Mouse (Mus musculus) mouse trophoblast stem cell (cell line): ENCODE measurements around the gene Mmrn2.
"Not testable (repeated sequence)": the region's sequence is repeated elsewhere in the genome, so short reads cannot be mapped to it uniquely, and the experiment has no call there.

Source experiments
- in situ Hi-C, 2 experiments: fragments of 300-500 bp; cut with MseI, MboI; formaldehyde crosslinking; loops; 2 replicates in 1 of 2; 3 replicates in 1 of 2; pipeline ENCODE4 v1.15.1; 2025

Mmrn2 gene

DNA sequence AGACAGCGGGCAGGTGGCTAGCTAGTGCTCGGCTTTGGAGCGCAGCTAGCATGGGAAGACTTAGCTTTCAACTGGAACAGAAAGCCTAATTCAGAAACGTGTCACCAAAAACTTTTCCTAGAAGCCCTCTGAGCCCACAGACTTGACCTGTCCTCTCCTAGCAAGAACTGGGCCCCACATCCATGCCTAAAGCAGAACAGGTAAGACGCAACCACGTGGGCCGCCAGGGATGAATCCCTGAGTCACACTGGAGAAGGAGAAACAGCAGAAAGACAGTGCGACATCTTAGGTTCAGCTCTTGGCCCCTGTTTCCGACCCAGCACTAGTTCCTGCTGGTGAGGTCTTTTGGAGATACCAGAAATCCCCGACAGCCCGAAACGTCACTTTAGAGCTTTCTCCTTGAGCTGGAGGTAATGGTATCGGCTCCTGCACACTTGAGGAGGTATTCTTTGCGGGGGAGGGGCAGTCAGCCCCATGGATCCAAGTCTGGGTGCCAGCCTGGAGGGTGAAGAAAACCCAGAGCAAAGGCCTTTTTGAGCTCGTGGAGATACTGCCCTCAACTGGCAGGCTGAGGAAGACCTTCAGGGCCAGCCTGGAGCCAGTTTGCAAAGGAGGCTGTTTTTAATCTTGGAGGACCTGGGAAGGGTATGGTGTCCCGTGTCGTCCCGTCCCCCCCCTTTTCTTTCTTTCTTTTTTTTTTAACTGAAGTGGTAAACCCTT lies 12.4 kb upstream of the Mmrn2 start:
- in situ Hi-C loops, result no loop called here

DNA sequence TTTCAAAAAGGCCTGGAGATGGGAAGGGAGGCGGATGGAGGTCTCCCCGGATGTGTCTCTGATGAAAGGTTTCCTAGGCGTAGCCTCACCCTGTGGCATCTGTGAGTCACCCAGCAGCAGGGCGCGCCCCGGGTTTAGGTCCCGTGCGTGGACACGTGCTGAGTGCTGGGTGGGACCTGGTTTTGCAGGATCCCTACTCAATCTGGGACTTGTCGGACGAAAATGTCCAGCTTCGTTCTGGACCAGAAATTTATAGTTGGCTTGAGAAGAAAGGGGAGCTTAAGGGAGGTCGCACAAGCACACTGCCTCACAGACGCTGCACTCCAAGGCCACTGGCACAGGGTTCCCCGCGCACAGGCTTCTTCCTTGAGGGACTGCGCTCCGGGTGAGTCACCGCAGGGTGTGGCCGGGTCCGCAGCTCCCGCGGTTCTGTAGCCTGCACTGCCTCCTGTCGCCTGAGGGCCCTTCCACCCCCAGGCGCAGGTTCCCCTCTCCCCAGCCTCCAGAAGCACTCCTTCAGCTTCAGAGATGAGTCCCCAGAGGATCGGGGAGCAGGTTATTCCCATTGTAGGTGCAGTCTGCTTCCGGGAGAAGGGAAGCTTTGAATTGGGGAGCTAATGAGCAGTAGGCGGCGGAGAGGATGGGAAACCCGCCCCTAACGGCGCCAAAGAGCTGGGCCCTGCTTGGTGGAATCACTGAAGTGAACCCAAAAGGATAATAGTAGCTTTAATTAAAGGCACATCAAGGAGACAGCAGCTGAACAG lies 11.6 kb upstream of the Mmrn2 start:
- in situ Hi-C loops, result no loop called here

DNA sequence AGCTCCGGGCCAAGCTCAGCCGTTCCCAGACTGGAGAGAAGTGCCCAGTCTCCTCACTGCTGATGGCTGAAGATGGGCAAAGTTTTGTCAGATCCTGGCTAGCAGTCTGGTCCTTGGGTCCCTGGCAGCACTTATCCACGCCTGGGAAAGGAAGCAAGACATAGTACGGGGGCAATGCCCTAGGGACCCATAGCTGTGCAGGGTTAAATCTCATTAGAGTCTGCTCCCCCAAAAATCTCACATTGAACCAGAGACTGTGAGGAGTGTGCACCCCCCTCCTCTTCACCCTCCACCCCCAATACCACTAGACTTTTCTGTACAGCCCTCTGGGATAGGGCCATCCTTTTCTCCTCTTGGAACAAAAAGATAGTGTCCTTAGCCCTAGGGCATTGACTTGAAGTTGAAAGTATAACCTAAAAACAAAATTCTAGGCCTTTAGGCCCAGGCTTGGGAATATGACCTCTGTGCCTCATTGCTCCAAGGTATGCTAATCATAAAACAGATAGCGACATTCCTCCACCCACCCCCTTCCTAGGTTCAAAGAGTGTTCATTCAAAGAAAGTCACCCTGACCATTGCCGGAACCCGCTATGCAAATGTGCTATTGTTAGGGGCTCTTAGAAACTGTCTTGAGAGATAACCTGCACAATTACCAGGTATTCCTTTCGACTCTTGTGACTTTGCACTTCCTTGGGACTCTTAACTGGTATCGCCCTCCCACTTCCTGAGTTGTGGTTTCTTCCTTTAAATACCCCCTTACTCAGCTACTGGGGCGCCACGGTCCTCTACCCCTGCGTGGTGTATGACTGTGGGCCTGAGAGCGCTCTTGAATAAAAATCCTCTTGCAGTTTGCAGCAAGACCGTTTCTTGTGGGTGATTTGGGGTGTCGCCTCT lies 10.8 kb upstream of the Mmrn2 start:
- in situ Hi-C loops, result not testable (repeated sequence)

DNA sequence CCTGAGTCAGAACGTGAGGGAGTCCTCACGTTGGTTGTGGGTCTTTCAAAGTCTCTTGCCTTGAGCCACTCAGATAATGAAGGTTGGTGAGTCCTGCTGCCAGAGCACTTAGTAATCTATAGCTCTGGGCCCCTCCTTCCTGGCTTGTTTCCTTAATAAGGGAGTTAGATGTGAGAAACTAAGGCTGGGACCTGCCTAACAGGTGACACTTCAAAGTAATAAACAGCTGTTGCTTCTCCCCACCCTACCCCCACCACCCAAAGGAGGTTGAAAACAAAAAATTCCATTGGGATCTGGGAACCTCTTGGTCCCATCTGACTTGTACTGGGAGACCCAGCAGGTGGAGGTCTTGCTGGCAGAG lies 10.1 kb upstream of the Mmrn2 start:
- in situ Hi-C loops, result no loop called here

DNA sequence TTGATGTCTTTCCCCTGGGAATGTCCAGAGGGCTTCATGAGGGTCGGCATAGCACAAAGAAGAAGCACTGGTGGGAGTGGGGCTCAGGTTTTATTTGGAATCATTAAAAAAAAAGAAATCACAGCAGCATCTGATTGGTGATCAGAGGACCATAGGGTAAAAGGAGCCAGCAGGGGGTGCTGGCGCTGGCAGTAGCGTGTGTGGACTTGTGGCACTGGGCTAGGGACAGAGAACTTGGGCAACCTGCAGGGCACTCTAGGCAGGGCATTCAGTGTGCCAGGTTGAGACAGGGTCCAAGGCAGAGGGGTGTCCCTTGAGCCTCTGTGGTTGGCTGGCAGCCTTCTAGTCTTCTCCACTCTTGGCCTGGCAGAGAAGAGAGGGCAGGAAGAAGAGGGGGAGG lies 5.1 kb upstream of the Mmrn2 start:
- in situ Hi-C loops, result no loop called here

DNA sequence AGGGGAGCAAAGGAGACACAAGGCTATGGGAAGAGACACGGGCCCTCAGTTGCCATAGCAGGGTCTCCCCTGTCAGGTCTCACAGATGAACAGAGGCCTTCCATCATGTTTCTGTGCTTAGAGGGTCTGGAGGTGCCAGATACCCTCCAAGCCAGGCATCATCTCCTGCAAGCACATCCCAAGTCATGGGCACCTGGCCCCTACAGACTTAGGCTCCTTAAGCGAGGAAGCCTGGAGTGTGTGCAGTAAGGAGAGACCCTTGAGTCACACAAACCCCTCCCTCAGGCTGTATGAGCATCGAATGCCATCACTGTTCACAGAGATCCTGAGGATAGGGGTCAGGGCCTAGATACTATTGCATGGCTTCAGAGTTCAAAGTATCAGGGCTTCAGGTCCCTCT lies 4.3 kb upstream of the Mmrn2 start:
- in situ Hi-C loops, result no loop called here

DNA sequence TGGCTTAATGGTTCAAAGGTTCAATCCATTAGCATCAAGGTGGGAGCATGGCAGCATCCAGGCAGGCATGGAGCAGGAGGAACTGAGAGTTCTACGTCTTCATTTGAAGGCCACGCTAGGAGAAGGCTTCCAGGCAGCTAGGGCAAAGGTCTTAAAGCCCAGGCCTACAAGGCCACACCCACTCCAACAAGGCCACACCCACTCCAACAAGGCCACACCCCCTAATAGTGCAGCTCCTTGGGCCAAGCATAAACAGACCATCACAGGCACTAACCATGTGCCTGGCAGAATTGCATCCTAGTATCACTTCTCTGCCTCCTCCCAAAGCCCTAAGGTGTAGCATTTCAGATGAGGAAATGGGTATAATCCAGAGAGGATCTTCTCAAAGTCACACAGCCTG lies 3.5 kb upstream of the Mmrn2 start:
- in situ Hi-C loops, result no loop called here

DNA sequence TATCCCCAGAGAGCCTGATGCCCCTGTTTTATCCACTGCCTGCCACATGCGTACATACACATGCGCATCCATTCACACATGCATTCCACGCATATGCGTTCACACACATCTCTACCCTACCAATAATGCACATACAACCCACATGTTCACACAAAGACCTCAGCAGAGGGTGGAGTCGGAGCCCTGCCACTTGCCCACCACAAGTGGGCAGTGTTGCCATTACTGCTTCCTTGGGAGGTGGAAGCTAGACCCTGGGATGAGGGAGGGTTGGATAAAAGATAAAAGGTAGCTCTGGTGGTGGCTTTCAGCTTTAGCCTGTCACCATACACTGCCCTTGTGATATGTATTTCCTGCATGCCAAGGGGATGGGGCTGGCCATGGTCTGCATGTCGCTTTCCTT lies 2.6 kb upstream of the Mmrn2 start:
- in situ Hi-C loops, result no loop called here

DNA sequence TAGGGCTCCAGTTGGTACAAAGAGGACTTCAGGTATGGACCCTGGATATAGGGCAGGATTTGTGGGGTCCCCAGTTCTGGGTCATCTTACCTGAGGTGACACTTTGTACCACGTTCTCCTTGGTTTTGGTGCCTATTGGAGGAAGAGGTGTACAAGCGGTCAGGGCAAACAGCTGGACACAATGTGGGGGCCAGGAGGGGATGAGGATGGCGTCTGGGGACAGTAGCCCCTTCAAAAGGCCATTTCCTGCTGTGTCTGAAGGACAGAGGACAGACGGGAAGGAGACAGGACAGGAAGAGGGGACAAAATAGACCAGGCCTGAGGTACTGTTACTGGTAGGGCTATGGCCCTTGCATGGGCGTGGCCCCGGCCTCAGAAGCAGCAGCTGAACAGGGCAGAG lies 1.7 kb upstream of the Mmrn2 start:
- in situ Hi-C loops, result no loop called here

DNA sequence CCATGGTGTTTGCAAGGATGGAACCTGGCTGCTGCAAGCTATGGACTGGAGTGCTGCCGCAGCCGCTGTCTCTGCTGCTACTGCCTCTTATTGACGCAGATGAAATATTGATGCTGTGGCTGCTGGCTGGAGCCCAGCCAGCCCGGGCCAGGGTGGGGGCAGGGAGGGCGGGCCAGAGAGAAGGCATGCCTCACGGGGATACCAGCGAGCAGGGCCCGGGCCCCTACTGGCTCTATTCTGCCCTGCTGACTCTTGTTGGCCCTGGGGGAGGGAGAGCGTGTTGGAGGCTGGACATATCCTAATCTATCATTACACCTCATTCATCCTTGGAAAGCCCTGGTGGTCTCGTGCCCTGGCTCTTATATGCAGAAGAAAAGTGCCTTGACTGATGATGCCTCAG lies 688 bp upstream of the Mmrn2 start, which contains the start of gene Sncg:
Sncg (minus strand) TSS at position 213 of the 400 bp plus-strand sequence.
- in situ Hi-C loops, result no loop called here

DNA sequence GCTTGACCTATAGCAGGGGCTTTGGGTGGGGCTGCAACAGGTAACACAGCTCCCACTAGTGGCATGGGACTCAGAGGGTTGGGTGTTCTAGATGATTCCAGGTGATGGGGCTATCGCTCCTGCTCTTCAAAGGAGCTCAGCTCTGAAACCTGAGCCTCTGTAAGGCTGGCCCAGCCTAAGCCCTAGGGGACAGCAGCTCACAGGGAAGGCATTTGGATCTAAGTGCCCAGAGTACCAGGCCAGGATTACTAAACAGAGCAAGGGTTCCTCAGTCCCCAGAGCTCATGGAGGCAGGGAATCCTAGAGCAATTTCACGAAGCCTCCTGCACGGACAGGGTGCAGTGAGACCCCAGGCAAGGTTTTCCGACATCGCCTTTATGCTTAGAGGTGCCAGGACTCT lies 676 bp downstream of the Mmrn2 start:
- in situ Hi-C loops, result no loop called here

DNA sequence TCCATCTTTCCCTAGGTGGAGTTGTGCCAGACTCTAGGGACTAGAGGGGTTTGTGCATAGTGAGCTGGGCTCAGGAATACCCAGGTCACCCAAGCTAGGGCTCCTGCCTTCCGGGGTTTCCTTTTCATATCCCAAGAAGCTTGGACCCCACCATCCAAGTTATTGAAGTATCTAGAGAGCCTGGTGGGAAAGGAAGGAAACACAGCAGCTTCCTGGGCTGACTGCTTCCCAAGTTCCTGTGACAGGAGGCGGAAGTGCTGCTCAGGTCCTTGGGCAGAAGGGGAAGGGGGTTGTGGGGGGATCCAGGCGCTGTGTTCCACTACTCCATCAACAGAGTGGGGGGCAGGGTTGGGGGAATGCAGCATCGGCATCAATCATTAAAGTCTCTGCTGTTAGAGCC lies 1.9 kb downstream of the Mmrn2 start:
- in situ Hi-C loops, result no loop called here

DNA sequence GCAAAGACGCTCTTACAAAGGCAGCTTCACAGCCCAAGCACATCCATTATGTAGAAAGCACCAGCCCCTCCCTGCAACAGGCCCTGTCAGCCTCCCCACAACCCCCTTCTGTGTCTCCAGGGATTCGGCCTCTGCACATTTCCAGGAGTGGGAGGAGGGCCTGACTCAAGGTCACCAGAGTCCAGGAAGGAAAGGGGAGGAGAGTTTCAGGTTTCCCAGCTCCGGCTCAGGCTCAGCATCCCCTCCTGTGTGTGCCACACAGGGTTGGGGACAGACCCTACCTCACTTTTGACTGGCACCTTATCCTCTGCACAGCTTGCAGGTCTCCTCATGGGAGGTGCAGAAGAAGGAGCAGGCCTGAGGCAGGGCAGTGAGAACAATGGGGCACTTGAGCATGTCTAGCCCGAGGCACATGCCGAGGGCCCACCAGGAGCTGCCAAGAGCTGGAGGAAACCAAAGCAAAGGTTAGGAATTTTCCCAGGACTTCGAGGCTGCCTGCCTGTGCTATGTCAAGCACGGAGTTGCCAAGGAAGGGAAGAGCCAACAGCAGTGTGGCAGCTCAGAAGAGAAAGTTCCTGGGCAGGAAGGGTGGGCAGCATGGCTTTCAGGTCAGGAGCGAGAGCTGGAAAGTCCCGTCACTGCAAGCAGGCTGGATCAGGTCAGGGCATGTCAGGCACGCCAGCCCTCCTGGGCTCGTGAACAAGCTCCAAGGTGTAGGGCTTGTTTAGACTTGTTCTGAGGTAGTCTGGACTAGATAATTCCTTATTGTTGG lies 3.5 kb downstream of the Mmrn2 start:
- in situ Hi-C loops, result no loop called here

DNA sequence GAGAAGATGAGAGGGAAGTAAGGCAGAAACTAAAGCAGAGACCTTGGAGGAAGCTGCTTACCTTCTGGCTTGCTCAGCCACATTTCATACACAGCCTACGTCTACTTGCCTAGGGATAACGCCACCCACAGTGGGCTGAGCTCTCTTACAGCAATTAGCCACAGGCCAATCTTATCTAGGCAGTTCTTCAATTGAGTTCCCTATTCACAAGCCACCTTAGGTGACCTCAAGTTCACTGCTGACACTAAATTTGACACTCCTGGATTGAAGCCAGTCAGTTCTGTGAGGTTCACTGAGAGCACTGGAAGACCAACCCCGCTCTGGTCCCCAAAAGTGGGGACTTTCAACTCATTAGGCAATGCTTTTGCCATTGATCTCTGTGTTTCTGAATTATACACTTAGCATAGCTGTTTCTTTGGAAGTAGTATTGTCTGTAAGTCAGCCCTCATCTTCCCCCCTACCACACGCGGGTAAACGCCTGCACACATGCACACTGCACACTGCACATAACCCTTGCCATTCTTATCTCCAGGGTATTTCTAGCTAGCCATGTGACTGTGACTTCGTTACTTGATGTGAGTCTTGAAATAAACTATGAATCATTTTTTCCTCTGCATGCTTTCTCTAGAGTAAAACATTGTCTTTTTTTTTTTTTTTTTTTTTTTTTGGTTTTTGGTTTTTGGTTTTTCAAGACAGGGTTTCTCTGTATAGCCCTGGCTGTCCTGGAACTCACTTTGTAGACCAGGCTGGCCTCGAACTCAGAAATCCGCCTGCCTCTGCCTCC lies 7.8 kb downstream of the Mmrn2 start:
- in situ Hi-C loops, result no loop called here

DNA sequence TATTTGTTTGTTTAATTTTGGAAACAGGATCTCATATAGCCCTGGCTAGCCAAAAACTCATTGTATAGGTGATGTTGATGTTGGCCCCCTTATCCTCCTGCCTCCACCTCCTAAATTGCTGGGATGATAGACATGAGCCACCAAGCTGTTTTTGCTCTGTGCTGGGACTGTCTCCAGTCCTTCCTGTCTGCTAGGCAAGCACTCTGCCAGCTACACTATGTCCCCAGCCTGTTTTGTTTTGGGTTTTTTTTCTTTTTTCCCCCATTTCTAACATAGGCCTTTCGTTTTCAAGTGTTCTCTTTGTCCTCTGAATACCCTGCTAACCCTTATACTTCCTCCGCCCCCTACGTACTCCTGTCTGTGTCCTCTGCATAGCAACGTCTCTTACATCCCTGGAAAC lies 18.0 kb downstream of the Mmrn2 start:
- in situ Hi-C loops, result no loop called here

DNA sequence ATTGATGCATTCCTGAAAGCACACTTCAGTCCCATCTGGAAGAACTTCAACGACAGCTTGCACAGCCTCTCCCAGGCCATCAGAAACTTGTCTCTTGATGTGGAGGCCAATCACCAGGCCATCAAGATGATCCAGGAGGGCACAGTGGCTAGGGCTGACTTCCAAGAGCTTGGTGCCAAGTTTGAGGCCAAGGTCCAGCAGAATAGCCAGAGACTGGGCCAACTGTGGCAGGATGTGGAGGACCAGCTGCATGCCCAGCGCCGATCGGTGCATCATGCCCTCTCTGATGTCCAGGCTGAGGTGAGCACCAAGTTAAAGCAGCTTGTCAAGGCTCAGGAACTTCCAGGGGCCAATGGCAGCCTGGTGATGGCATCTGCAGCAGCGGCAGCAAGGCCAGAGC lies 22.6 kb downstream of the Mmrn2 start:
- in situ Hi-C loops, result no loop called here

DNA sequence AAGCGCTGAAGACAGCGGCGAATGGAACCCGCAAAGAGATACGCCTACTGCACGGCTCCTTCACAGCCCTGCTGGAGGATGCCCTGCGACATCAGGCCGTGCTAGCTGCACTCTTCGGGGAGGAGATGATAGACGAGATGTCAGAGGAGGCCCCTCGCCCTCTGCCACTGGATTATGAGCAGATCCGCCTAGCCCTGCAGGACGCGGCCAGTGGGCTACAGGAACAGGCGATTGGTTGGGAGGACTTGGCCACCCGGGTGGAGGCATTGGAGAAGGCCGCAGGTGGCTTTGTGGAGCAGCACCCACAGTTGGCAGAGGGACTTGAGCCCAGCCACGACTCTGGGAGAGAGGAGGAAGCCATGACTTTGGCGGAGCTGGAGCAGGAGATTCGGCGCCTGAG lies 23.6 kb downstream of the Mmrn2 start:
- in situ Hi-C loops, result no loop called here

DNA sequence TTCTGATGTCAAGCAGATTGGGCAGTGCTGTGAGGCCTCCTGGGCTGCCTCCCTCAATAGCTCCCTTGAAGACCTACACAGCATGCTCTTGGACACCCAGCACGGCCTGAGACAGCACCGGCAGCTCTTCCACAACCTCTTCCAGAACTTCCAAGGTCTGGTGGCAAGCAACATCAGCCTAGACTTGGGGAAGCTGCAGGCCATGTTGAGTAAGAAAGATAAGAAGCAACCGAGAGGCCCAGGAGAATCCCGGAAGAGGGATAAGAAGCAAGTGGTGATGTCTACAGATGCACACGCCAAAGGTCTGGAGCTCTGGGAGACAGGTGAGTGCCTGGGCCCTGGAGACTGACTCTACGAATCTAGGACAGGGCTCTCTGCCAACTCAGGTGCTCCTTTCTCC lies 24.0 kb downstream of the Mmrn2 start:
- in situ Hi-C loops, result no loop called here

DNA sequence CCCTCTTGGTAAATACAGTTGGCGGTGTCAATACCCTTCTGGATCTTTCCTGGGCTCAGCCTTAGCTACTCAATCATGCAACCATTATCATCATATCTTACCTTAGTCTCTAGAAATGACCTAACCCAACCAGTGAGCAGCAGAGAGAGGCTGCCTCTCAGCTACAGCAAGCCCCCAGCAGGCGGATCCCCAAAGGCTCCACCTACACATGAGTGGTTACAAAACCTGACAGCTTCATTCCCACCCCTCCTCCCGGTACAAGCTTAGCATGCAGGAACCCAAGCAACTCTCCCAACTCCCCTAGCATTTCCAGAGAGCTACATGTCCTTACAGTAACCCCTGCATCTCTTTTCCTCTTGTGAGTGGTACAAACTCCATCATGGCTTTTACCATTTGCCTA lies 24.8 kb downstream of the Mmrn2 start:
- in situ Hi-C loops, result no loop called here

DNA sequence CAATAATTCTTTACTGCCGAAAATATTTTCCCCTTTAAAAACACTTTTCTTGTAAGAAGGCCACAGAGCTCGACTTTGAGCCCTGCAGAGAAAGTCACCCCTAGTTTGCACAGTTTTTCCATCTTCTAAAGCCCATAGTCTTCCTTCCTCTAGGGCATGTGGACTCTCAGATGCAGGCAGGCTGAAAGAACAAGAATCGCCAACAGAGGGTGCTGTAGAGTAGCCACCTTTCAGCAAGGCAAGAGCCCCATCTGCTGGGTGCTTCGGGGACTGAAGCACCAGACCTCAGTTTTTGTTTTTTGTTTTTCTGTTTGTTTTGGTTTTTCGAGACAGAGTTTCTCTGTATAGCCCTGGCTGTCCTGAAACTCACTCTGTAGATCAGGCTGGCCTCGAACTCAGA lies 25.9 kb downstream of the Mmrn2 start:
- in situ Hi-C loops, result no loop called here

DNA sequence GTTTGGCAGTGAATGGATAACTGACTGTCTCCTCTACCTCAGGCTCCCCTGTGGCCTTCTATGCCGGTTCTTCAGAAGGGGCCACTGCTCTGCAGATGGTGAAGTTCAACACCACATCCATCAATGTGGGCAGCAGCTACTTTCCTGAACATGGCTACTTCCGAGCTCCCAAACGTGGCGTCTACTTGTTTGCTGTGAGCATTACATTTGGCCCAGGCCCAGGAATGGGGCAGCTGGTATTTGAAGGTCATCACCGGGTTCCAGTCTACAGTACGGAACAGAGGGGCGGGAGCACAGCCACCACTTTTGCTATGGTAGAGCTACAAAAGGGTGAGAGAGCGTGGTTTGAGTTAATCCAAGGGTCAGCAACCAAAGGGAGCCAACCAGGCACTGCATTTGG lies 27.6 kb downstream of the Mmrn2 start:
- in situ Hi-C loops, result no loop called here
